Mouse (Mus musculus): Measurements from ENCODE around the gene Retreg3.
"Not testable (repeated sequence)": the region's sequence is repeated elsewhere in the genome, so short reads cannot be mapped to it uniquely, and the experiment has no call there.

The Retreg3 gene

DNA sequence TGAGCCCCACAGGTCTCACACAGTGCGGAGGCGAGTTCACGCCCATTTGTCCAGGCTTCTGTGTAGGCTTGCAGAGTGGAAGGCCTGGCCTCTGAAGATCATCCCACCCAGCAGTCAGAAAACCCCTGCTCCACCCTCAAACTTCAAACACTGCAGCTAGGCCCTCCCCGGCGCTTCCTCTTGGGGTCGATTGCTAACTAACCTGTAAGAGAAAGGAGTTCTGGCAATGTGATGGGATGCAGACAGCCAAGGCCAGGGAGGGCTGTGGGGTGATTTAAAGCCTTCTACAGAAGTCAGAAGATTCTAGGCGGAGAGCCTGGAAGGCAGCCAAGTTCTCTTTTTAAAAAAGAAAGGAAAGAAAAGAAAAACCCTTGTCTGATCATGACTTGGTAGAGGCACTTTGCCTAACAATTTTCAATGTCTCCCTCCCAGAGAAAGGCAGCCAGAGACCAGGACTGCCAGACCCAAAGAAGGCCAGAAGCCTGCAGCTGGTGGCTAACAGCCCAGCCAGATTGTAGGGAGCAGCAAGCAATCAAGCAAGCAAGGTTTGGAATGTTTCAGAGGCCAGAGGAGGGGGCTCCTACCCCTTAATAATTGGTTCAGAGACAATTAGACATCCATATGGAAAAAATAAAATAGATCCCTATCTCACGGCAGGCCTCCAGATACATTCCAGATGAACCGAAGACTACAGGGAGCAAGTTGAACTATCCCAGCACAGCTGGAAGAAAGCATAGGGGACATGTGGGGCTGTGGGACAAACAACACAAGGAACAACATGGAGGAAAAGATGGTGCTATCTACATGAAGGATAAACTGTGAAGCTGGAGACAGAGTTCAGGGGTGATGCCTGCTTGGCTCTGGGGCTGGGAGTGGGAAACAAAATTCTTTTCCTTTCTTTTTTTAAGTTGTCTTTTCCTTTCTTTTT lies 29.7 kb upstream of the Retreg3 start:
- DNase-seq (ENCODE audit: extremely low read depth, low read depth) = no peak

DNA sequence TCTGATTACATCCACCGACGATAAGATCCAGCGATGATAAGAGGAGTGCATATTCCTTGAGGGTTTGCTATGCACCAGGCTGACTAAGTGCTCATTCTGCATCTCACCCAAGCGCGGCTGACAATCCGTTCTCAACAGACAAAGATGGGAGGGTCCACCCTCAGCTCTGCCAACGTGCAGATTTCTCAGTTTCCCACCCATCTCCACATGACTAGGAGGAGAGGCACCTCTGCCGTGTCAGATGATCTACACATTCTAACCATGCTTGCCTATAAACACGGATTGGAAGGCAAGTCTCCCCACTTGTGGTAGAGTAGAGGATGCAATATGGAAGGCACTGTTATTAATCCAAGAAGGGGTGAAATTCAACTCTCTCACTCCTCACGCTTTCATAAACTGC lies 29.1 kb upstream of the Retreg3 start:
- DNase-seq (ENCODE audit: extremely low read depth, low read depth) = no peak

DNA sequence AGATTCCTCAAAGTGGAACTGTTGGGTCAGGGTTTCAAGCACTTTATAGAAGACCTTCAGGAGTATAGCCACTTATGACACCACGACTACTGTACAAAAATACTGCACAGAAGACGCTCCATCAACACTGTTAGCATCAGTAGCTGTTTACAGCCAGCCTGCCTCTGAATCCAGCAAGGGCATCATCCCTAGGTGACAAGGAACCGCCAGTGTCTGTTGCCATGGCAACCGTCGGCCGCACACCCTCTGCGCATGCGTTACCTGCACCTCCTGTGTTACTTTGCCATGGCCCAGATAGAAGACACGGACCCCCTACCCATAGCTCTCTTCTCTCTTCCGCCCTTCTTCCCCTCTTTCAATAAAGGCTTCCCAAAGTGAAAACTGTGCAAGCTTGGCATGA lies 26.7 kb upstream of the Retreg3 start:
- DNase-seq (ENCODE audit: extremely low read depth, low read depth) = no peak

DNA sequence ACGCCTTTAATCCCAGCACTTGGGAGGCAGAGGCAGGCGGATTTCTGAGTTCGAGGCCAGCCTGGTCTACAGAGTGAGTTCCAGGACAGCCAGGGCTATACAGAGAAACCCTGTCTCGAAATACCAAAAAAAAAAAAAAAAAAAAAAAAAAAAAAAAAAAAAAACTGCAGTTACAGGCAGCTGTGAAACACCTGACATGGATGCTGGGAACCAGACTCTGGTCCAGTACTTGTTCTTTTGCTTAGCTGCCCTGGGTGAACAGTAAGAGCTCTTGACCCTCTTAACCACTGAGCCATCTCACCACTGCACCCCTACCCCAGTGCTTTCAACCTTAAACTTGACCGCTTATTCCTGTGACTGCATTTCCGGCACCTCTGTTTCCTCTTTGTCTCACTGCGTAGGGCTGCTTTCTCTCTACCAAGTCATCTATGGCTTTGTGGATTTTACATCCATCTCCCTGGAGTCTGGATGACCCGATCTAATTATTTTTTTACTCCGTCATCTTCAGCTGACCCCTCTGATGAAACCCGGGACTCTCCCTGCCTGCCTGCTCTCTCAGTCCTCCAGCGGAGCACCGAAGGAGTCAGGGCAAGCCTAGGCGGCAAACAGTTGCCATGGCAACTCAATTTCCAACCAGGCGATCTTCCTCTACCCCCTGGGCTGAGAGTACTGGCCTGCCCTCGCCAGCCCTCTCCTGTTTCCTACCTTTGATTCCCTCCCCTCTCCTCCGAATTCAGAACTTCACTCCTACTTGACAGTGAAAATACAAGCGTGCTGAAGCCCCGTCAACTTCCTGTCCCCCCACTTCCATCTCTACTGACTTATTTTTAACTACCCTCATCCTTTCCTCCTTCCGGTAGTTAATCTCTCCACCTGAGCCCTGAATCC lies 23.9 kb upstream of the Retreg3 start:
- DNase-seq (ENCODE audit: extremely low read depth, low read depth) = no peak

DNA sequence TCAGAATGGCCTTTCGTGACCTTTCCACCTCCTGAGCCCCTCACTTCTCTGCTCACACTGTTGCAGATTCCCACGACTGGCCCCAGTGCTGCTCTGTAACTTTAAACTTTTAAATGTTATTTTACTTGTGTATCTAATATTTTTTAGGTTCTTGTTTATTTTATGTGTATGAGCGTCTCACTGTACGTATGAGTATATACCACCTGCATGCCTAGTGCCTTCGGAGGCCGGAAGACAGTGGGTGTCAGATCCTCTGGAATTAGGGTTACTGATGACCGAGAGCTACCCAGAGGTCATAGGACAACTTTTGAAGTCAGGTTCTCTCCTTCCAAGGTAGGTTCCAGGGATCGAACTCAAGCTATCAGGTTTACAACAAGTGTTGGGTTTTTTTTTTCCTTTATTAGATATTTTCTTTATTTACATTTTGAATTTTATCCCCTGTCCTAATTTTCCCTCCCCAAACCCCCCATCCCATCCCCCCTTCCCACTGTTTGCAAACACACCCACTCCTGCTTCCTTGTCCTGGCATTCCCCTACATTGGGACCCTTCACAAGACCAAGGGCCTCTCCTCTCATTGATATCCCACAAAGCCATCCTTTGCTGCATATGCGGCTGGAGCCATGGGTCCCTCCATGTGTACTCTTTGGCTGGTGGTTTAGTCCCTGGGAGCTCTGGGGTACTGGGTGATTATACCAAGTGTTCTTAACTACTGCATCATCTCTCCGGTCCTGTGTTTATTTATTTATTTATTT lies 22.7 kb upstream of the Retreg3 start:
- no peak for DNase-seq (ENCODE audit: extremely low read depth, low read depth)

DNA sequence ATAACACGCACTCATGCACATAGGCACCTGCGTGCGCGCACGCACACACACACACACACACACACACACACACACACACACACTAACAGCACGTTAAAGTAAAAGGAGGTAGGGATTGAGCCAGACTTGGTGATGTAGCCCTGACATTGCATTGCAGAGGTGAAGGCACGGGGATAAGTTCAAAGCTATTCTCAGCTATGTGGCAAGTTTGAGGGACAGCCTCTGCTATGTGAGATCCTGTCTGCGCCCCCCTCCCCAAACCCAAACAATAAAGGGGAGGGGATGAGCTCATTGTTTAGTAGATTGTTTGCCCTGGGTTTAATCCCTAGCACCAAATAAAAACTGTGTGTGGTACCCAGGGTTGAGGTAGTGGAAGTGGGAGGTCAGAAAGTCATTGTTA lies 21.4 kb upstream of the Retreg3 start:
- DNase-seq (ENCODE audit: extremely low read depth, low read depth) = no peak

DNA sequence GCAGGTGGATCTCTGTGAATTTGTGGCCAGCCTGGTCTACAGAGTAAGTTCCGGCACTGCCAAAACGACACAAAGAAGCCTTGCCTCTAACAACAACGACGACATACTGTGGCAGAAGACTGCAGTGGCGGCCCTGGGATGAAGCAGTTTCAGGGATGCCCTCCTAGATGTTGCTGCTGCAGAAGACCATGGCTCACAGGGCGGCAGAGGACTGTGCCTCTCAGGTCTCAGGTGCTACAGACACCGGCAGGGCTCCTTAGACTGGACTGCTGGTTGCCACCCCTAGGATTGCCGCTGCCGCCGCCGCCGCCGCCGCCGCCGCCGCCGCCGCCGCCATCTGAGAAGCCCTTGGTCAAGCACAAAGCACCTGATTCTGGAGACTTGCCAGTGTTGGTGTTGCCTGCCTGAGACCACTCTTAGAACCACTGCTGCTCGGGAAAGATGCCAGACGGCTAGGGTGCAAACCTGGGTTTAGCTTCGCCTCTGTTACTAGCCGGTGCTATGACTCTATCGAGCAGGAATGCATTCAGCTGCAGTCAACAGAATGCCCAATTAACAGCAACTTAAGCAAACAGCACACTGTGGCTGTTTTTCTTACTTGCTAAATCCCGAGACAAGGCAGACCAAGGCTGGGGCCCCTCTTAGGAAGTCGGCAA lies 20.6 kb upstream of the Retreg3 start:
- DNase-seq (ENCODE audit: extremely low read depth, low read depth) = no peak

DNA sequence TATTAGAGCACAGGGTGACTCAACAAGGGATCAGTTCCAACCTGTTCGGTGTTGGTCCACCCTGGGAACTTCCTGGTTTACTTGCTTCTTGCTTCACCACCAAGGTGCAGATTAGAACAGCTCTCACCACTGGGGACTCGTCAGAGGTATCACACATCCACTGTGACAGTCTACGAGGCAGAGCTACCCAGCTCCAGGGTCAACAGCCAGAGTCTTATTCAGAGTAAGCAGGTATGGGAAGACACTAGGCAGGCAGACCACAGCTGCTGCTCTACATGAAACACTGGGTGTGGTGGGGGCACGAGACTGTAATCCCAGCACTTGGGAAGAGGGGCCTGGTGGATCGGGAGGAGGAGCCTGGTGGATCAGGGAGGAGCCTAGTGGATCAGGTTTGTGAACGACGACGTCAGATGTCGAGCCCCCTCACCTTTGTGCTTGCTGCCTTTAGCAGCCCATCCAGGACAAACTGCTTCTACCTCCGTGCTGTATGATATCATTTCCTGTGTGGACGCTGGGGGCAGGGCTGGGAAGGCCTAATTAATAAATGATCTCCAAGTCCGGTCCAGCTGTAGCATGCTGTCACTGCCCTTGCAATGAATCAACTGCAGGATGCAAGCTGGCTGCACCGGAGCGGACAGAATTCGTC lies 19.0 kb upstream of the Retreg3 start:
- DNase-seq (ENCODE audit: extremely low read depth, low read depth) = no peak

DNA sequence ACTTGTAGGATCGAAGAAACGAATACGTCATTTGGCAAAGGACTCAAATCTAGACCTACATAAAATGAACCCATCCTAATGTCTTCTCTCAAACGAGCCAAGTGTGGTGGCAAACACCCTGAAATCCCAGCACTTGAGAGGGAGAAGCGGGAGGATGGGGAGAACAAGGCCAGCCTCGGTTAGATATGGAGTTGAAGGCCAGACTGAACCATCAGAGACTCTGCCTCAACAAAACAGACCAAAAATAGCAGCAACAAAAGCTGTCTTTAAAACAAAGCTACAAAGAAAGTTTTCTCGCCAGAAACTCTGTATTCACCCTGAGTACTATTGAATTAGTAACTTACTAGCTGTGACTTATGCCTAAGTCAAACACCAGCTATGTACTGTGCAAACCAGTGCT lies 17.3 kb upstream of the Retreg3 start:
- DNase-seq (ENCODE audit: extremely low read depth, low read depth) = no peak

DNA sequence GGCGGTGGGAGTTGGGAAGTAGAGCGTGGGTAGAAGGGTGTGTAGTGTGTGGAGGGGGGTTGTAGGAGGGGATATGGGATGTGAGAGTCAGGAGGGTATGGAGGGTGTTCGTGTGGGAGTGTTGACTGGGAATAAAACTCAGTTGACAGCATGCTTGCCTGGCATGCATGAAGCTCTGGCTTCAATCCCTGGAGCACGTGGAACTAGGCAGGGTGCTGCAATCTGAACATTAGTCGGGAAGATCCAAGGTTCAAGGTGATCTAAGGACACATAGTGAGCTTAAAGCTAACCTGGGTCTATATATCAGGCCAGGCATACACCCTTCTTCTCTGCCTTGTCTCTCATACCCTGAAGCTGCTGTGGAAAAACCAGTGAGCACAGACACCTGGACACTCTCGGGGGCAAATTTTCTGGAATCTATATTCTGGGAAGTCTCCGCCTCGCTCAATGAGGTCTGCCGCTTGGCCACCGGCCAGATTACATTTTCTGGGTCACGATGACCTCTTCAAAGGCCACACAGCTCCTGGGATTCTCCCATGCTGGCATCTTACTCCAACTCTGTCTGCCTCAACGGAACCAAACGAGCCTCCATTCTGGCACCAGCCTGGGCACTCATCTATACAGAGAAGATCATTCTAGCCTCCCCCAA lies 14.6 kb upstream of the Retreg3 start:
- no peak for DNase-seq (ENCODE audit: extremely low read depth, low read depth)

DNA sequence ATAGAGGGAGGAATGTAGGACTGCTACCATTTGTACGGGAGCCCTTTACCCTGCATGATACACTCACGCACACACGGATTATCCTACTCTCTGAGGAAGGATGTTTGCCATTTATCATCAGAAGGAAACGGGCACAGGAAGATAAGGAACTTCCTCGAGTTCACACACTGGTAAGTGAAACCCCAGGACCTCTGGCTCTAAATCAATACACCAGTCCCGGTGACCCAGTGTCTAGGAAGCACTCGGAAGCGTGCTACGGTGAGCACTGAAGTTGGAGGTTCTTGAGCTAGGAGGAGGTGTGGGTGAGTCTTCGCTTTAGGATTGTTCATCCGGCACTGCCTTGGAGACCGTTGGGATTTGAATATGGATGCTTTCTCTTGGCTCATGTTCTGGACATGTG lies 13.3 kb upstream of the Retreg3 start:
- DNase-seq (ENCODE audit: extremely low read depth, low read depth) = no peak

DNA sequence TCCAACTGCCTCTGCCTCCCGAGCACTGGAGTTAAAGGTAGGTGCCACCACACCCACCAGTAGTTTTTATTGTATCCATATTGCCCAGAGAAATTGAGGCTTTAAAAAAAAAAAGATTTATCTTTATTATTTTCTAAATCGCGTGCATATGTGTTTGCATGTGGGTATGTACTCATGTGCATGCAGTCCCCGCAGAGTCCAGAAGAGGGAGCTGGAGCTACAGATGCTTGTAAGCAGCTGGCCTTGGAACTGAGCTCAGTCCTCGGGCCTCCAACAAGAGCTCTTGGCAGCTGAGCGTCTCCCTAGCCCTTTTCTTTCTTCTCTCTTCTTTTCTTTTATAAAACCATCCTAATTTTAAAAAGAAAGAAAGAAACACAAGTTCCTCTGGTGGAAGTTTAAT lies 12.0 kb upstream of the Retreg3 start:
- DNase-seq (ENCODE audit: extremely low read depth, low read depth) = no peak

DNA sequence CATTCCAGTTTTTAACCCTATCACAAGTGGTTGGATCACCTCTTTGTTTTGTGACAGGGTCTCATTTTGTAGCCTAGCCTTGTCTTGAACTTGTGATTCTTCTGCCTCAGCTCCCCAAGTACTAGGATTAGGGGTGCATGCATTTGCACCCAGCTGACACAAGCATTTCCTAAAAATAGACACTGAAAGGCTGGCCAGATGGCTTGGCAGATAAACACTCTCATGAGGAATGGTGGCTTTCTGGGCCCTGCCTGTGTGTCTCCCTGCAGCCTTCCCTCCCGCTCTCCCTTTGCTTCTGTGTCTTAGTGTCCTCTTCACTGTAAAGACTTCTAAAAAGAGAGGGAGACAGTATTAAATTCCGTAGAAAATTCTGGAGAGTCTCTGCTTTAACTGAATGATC lies 11.5 kb upstream of the Retreg3 start:
- DNase-seq (ENCODE audit: extremely low read depth, low read depth) = peak; percentile 41

DNA sequence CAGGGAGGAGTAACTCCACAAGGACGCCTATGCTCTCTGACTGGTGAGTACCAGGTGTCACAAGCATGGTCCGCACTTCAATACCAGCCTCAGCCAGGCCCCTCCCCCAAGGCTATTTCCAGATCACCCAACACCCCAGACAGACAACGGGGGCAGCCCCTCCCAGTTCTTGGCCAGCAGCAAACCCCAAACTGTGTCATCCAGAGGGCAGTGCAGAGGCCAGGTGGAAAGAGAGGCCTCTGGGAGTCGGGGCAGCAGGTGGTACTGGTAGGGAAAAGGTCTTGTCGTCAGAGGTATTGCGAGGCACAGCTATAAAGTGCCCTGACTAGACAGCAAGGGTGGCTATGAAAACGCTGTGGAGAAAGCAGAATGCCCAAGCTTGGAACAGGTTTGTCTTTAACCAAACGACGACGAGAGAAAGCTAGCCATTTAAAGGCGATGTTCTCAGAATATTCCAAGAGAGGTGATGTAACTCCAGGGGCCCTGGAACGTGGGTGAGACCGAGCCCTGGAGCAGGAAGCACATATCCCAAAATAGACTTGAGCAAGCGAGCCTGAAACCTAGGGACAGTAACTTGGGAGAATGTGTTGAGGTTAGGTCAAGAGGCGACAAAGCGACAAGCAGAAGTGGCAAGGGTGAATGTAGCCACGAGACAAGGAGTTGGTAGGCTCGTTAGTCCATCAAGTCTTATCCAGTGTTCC lies 10.5 kb upstream of the Retreg3 start:
- no peak for DNase-seq (ENCODE audit: extremely low read depth, low read depth)

DNA sequence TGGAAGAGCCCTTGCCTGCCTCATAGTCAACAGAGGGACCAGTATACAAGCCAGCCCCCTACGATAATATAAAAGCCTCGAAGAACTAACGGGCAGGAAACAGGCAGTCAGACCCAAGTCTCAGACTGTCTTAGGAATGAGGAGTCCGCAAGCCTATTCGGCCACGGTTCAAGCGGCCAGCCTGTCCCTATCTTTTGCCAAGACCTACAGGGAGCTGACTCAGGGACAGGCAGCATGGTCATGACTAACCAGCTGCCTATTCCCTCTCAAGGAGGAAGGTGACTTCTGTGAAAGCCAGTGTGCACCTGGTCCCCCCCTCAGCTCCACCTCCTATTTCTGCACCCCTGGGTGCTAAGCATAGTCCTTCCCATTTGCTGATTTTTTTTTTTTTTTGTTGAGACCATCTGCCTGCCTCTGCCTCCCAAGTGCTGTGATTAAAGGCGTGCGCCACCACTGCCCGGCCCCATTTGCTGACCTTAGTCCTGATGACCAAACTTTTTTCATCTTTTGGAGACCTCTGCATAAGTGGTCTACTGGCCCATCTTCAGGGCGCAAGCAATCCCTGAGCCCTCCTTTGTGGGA lies 9.4 kb upstream of the Retreg3 start:
- DNase-seq (ENCODE audit: extremely low read depth, low read depth) = no peak

DNA sequence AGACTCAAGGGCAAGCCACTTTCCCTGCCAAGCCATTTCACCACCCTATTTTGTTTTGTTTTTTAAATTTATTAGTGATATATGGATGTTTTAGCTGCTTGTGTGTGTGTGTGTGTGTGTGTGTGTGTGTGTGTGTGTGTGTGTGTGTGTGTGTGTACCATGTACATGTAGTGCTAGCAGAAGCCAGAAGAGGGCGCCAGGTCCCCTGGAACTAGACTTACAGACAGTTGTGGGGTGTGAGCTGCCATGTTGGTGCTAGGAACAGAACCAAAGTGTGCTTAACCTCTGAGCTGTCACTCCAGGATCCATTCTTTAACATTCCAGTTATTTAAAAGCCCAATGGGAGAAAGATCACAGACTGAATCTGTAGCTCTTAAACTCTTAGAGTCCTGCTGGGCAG lies 7.4 kb upstream of the Retreg3 start:
- no peak for DNase-seq (ENCODE audit: extremely low read depth, low read depth)

DNA sequence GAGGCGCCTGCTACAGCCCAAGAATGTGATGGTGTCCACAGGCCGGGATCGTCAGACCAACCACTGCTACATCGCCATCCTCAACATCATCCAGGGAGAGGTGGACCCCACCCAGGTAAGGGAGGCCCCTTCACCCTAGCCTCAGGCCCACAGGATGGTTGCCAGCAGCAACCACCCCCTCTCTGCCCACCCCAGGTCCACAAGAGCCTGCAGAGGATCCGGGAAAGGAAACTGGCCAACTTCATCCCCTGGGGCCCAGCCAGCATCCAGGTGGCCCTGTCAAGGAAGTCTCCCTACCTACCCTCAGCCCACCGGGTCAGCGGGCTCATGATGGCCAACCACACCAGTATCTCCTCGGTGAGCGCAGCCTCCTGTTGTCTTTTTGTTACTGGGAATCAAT lies 5.3 kb upstream of the Retreg3 start:
- DNase-seq (ENCODE audit: extremely low read depth, low read depth) = not testable (repeated sequence)

DNA sequence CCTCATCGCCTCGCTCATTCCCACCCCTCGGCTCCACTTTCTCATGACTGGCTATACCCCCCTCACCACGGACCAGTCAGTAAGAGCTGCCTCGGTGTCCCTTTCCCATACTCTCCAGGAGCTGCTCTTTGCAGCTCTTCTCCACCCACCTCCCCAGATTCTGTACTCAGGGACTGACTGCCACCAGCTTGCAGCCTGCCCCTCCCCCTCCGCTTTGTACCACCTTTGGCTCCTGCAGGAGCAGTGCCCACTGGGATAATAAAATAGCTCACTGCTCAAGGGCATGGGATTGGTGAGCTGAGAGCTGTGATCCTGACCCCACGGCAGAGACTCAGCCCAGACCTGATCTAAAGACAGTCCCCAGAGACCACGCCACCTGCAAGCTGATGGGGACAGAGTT lies 4.8 kb upstream of the Retreg3 start:
- not testable (repeated sequence) for DNase-seq (ENCODE audit: extremely low read depth, low read depth)

DNA sequence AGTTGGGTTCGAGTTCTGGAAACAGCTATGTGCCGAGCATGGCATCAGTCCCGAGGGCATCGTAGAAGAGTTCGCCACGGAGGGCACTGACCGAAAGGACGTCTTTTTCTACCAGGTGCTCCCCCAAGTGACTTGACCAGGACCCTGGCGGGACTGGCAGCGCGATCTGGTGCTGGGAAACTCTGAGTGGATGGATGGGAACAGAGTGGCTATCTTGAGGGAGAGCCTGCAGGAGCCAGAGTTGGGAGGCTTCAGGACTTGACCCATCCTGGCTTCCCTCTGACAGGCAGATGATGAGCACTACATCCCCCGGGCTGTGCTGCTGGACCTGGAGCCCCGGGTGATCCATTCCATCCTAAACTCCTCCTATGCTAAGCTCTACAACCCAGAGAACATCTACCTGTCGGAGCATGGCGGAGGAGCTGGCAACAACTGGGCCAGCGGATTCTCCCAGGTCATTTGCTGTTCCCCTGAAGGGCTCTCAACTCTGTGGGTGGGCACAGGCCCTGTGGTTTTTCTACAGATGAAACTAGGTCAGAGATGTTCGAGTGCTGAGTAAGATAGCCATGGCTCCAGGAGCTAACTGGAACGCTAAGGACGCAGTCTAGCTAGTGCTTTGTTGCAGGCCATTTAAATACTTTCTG lies 974 bp upstream of the Retreg3 start:
- no peak for DNase-seq (ENCODE audit: extremely low read depth, low read depth)
